Mouse (Mus musculus): Measurements from ENCODE around the gene Lmcd1. TPM values are rescaled to one million over a fixed set of nuclear protein-coding genes. Genes with fewer than 3 reads are reported as not detected.
A peak's percentile ranks its signal among the peaks of the same experiment; 100 is the strongest.

Gene Lmcd1
- polyA plus RNA-seq, 1 experiment from 2014 or later: 0.65 TPM

GRCm38 (mm10) chr6:112311385-112311784 is 37.8 kb downstream of the Lmcd1 start:
- no peaks in the 10 kb centered on the region for H3K9me3 ChIP-seq (ENCODE audit: low read length)
- WGBS (ENCODE audit: insufficient replicate concordance): 47% methylated on average over 4 of the region's 4 CpGs
- H3K27me3 ChIP-seq (ENCODE audit: insufficient read depth, low read length): no peaks in the 10 kb centered on the region
- ATAC-seq (no peak), DNase-seq (no peak)
- no peak overlapping the region for H3K4me3 ChIP-seq (ENCODE audit: low read depth, low read length)
- H3K27ac ChIP-seq (ENCODE audit: low read depth): no peak overlapping the region
- TF ChIP-seq EP300 (IDR thresholded peaks at IDR 0.05; ENCODE audit: low read depth): no peak
- no peak for TF ChIP-seq CTCF (IDR thresholded peaks at IDR 0.05; ENCODE audit: low read depth)
- H3K9ac ChIP-seq (replicated peaks): no peak overlapping the region
- no peak overlapping the region for H3K4me2 ChIP-seq (ENCODE audit: low read depth, low read length)
- no peaks in the 10 kb centered on the region for H3K4me1 ChIP-seq (ENCODE audit: insufficient read depth)
- H3K36me3 ChIP-seq (replicated peaks; ENCODE audit: insufficient read depth, low read length): no peaks in the 10 kb centered on the region

- Histone ChIP-seq H3K4me2 (ENCODE audit: low read depth, low read length) (no peak overlapping the region), H3K27ac (ENCODE audit: low read depth) (no peak overlapping the region), H3K27me3 (ENCODE audit: insufficient read depth, low read length) (no peaks in the 10 kb centered on the region), H3K9ac (replicated peaks) (no peak overlapping the region), H3K9me3 (ENCODE audit: low read length) (no peaks in the 10 kb centered on the region), H3K4me1 (ENCODE audit: insufficient read depth) (no peaks in the 10 kb centered on the region), H3K4me3 (ENCODE audit: low read depth, low read length) (no peak overlapping the region), H3K36me3 (replicated peaks; ENCODE audit: insufficient read depth, low read length) (no peaks in the 10 kb centered on the region)
- DNase-seq (no peak), ATAC-seq (peak; percentile 54)
- TF ChIP-seq EP300 (IDR thresholded peaks at IDR 0.05; ENCODE audit: low read depth): no peak
- 68% methylated on average over 4 of the region's 4 CpGs for WGBS (ENCODE audit: insufficient replicate concordance)
These were observed 45.9 kb downstream of the Lmcd1 start for GRCm38 (mm10) chr6:112319449-112319848.

- H3K4me2 ChIP-seq (ENCODE audit: low read depth, low read length): no peak overlapping the region
- H3K4me1 ChIP-seq (ENCODE audit: insufficient read depth): no peaks in the 10 kb centered on the region
- no peak for TF ChIP-seq EP300 (IDR thresholded peaks at IDR 0.05; ENCODE audit: low read depth)
- TF ChIP-seq CTCF (IDR thresholded peaks at IDR 0.05; ENCODE audit: low read depth): no peak
- DNase-seq (no peak), ATAC-seq (no peak)
- no peaks in the 10 kb centered on the region for H3K27me3 ChIP-seq (ENCODE audit: insufficient read depth, low read length)
- no peaks in the 10 kb centered on the region for H3K36me3 ChIP-seq (replicated peaks; ENCODE audit: insufficient read depth, low read length)
- 49% methylated on average over 5 of the region's 5 CpGs for WGBS (ENCODE audit: insufficient replicate concordance)
- no peak overlapping the region for H3K9ac ChIP-seq (replicated peaks)
- H3K27ac ChIP-seq (ENCODE audit: low read depth): no peak overlapping the region
- H3K4me3 ChIP-seq (ENCODE audit: low read depth, low read length): no peak overlapping the region
- no peaks in the 10 kb centered on the region for H3K9me3 ChIP-seq (ENCODE audit: low read length)
These were observed 47.1 kb downstream of the Lmcd1 start for GRCm38 (mm10) chr6:112320679-112321078.

- H3K4me1 ChIP-seq (ENCODE audit: insufficient read depth): no peaks in the 10 kb centered on the region
- no peak for DNase-seq
- no peak overlapping the region for H3K9ac ChIP-seq (replicated peaks)
- H3K27me3 ChIP-seq (ENCODE audit: insufficient read depth, low read length): no peaks in the 10 kb centered on the region
- ATAC-seq: no peak
- no peaks in the 10 kb centered on the region for H3K9me3 ChIP-seq (ENCODE audit: low read length)
- H3K27ac ChIP-seq (ENCODE audit: low read depth): no peak overlapping the region
- H3K36me3 ChIP-seq (replicated peaks; ENCODE audit: insufficient read depth, low read length): no peaks in the 10 kb centered on the region
- TF ChIP-seq EP300 (IDR thresholded peaks at IDR 0.05; ENCODE audit: low read depth) (no peak), CTCF (IDR thresholded peaks at IDR 0.05; ENCODE audit: low read depth) (no peak)
- no peak overlapping the region for H3K4me2 ChIP-seq (ENCODE audit: low read depth, low read length)
- WGBS (ENCODE audit: insufficient replicate concordance): 59% methylated on average over 5 of the region's 5 CpGs
- no peak overlapping the region for H3K4me3 ChIP-seq (ENCODE audit: low read depth, low read length)
These were observed 49.4 kb downstream of the Lmcd1 start for GRCm38 (mm10) chr6:112322916-112323315.

GRCm38 (mm10) chr6:112325213-112325612 is 51.7 kb downstream of the Lmcd1 start:
- Histone ChIP-seq H3K9me3 (ENCODE audit: low read length) (no peaks in the 10 kb centered on the region), H3K4me1 (ENCODE audit: insufficient read depth) (no peaks in the 10 kb centered on the region), H3K36me3 (replicated peaks; ENCODE audit: insufficient read depth, low read length) (no peaks in the 10 kb centered on the region), H3K4me3 (ENCODE audit: low read depth, low read length) (no peak overlapping the region), H3K27me3 (ENCODE audit: insufficient read depth, low read length) (no peaks in the 10 kb centered on the region), H3K9ac (replicated peaks) (no peak overlapping the region), H3K27ac (ENCODE audit: low read depth) (no peak overlapping the region), H3K4me2 (ENCODE audit: low read depth, low read length) (no peak overlapping the region)
- no peak for TF ChIP-seq EP300 (IDR thresholded peaks at IDR 0.05; ENCODE audit: low read depth)
- TF ChIP-seq CTCF (IDR thresholded peaks at IDR 0.05; ENCODE audit: low read depth): no peak
- 71% methylated on average over 3 of the region's 3 CpGs for WGBS (ENCODE audit: insufficient replicate concordance)
- ATAC-seq: no peak
- DNase-seq: no peak

- ATAC-seq (no peak), DNase-seq (no peak)
- Histone ChIP-seq H3K36me3 (replicated peaks; ENCODE audit: insufficient read depth, low read length) (no peaks in the 10 kb centered on the region), H3K4me1 (ENCODE audit: insufficient read depth) (no peaks in the 10 kb centered on the region), H3K9ac (replicated peaks) (no peak overlapping the region), H3K27ac (ENCODE audit: low read depth) (no peak overlapping the region), H3K4me3 (ENCODE audit: low read depth, low read length) (no peak overlapping the region), H3K9me3 (ENCODE audit: low read length) (no peaks in the 10 kb centered on the region), H3K4me2 (ENCODE audit: low read depth, low read length) (no peak overlapping the region), H3K27me3 (ENCODE audit: insufficient read depth, low read length) (no peaks in the 10 kb centered on the region)
- 50% methylated on average over 5 of the region's 5 CpGs for WGBS (ENCODE audit: insufficient replicate concordance)
- TF ChIP-seq CTCF (IDR thresholded peaks at IDR 0.05; ENCODE audit: low read depth) (no peak), EP300 (IDR thresholded peaks at IDR 0.05; ENCODE audit: low read depth) (no peak)
These were observed 54.2 kb downstream of the Lmcd1 start for GRCm38 (mm10) chr6:112327793-112328192.
